Comparison of ENCODE assay signal across 8 mouse cellular contexts in the genomic region with DNA sequence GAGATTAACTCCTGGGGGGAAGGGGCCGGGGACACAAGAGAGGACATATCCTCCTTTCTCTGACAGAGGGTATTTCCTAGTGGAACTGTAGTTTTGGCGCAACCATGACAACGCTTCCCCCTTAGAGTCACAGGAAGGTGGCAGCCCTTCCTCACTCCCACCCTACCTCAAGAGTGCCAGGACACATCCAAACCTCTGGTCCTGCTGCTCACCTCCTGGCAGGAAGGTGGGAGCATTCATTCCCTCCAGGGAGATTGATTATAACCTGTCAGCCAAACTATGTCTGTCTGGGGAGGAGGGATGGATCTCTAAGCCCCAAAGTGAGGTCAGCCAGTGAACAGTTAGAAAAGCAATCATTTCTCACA. TPM values are rescaled to one million over a fixed set of nuclear protein-coding genes. Genes with fewer than 3 reads are reported as not detected.
DNase-seq lines count a peak whose midpoint lies in the region; ATAC-seq lines count a peak whose summit lies in the region.

No protein-coding gene starts in this region.

- DNase-seq in lung, postnatal 14 days, result no peak
- no peak for DNase-seq in forebrain, embryonic 14.5 days (ENCODE audit: low spot score)
- DNase-seq in urinary bladder, postnatal 36 days (ENCODE audit: low spot score in 2 of 2), result no peak
- no peak for DNase-seq in frontal cortex, adult 2 months (ENCODE audit: extremely low spot score in 1 of 2, low spot score in 1 of 2)
- DNase-seq in layer of hippocampus, postnatal 25 days (ENCODE audit: extremely low spot score in 1 of 2, low spot score in 1 of 2), result no peak

- 55% methylated on average over 3 of the region's 3 CpGs for WGBS in lung, embryonic 15.5 days
- 70% methylated on average over 3 of the region's 3 CpGs for WGBS in forebrain, embryonic 14.5 days
- 53% methylated on average over 3 of the region's 3 CpGs for WGBS in intestine, embryonic 16.5 days
- 57% methylated on average over 3 of the region's 3 CpGs for WGBS in lung, embryonic 16.5 days

- H3K4me3 ChIP-seq in lung, embryonic 15.5 days, result no peak overlapping the region
- 0 out of 2 replicates have a peak overlapping the region, but pooled peaks have one; percentile 52 for H3K4me3 ChIP-seq in forebrain, embryonic 14.5 days (ENCODE audit: low read depth, low read length)
- peak overlapping the region; percentile 54 for H3K4me3 ChIP-seq in intestine, embryonic 16.5 days (ENCODE audit: low read length)
- H3K4me3 ChIP-seq in lung, embryonic 16.5 days (ENCODE audit: low read length), result peak overlapping the region; percentile 68

- peaks cover 21% of the 10 kb centered on the region for H3K4me1 ChIP-seq in lung, embryonic 15.5 days
- H3K4me1 ChIP-seq in forebrain, embryonic 14.5 days (ENCODE audit: control insufficient read depth, insufficient read depth, low read length), result peaks cover 11% of the 10 kb centered on the region; the same call in 1 of the 2 replicates
- H3K4me1 ChIP-seq in intestine, embryonic 16.5 days (ENCODE audit: control insufficient read depth, insufficient read depth, low read length), result peaks cover 19% of the 10 kb centered on the region
- H3K4me1 ChIP-seq in lung, embryonic 16.5 days (replicated peaks; ENCODE audit: control insufficient read depth, insufficient read depth, low read length), result peaks cover 11% of the 10 kb centered on the region

- H3K9me3 ChIP-seq in lung, embryonic 15.5 days, result no peaks in the 10 kb centered on the region
- no peaks in the 10 kb centered on the region for H3K9me3 ChIP-seq in forebrain, embryonic 14.5 days (replicated peaks; ENCODE audit: control insufficient read depth, low read length)
- H3K9me3 ChIP-seq in intestine, embryonic 16.5 days (ENCODE audit: control insufficient read depth, low read length), result no peaks in the 10 kb centered on the region
- H3K9me3 ChIP-seq in lung, embryonic 16.5 days (ENCODE audit: control insufficient read depth, low read length), result no peaks in the 10 kb centered on the region

- no peaks in the 10 kb centered on the region for H3K36me3 ChIP-seq in lung, embryonic 15.5 days
- H3K36me3 ChIP-seq in forebrain, embryonic 14.5 days (ENCODE audit: control insufficient read depth, insufficient read depth, low read length), result no peaks in the 10 kb centered on the region
- H3K36me3 ChIP-seq in intestine, embryonic 16.5 days (ENCODE audit: control insufficient read depth, insufficient read depth, low read length), result no peaks in the 10 kb centered on the region
- no peaks in the 10 kb centered on the region for H3K36me3 ChIP-seq in lung, embryonic 16.5 days (ENCODE audit: control insufficient read depth, insufficient read depth, low read length)

- H3K27me3 ChIP-seq in lung, embryonic 15.5 days, result no peaks in the 10 kb centered on the region
- H3K27me3 ChIP-seq in forebrain, embryonic 14.5 days (replicated peaks; ENCODE audit: control insufficient read depth, insufficient read depth, low read length), result no peaks in the 10 kb centered on the region
- H3K27me3 ChIP-seq in intestine, embryonic 16.5 days (replicated peaks; ENCODE audit: control insufficient read depth, insufficient read depth, low read length), result no peaks in the 10 kb centered on the region
- H3K27me3 ChIP-seq in lung, embryonic 16.5 days (ENCODE audit: control insufficient read depth, insufficient read depth, low read depth, low read length), result no peaks in the 10 kb centered on the region

- H3K4me2 ChIP-seq in lung, embryonic 15.5 days, result peak overlapping the region; percentile 80
- peak overlapping the region; percentile 100; the same call in 1 of the 2 replicates for H3K4me2 ChIP-seq in forebrain, embryonic 14.5 days (ENCODE audit: low read length)
- peak overlapping the region; percentile 88 for H3K4me2 ChIP-seq in intestine, embryonic 16.5 days (ENCODE audit: low read depth, low read length)
- H3K4me2 ChIP-seq in lung, embryonic 16.5 days (ENCODE audit: low read depth, low read length), result peak overlapping the region; percentile 93

- ATAC-seq in lung, embryonic 15.5 days (ENCODE audit: borderline replicate concordance, extremely low read depth, low FRiP score, low TSS enrichment), result no peak
- no peak for ATAC-seq in forebrain, embryonic 14.5 days
- no peak for ATAC-seq in intestine, embryonic 16.5 days
- no peak for ATAC-seq in lung, embryonic 16.5 days (ENCODE audit: low read depth)

- no peak overlapping the region for H3K9ac ChIP-seq in lung, embryonic 15.5 days
- no peak overlapping the region for H3K9ac ChIP-seq in forebrain, embryonic 14.5 days (ENCODE audit: low read length)
- H3K9ac ChIP-seq in intestine, embryonic 16.5 days (ENCODE audit: low read depth, low read length), result peak overlapping the region; percentile 81
- H3K9ac ChIP-seq in lung, embryonic 16.5 days (ENCODE audit: low read length), result peak overlapping the region; percentile 72

- peak overlapping the region; percentile 97 for H3K27ac ChIP-seq in lung, embryonic 15.5 days
- H3K27ac ChIP-seq in forebrain, embryonic 14.5 days (ENCODE audit: low read depth, low read length), result 0 out of 2 replicates have a peak overlapping the region, but pooled peaks have one; percentile 89
- H3K27ac ChIP-seq in intestine, embryonic 16.5 days (ENCODE audit: low read length), result peak overlapping the region; percentile 100
- H3K27ac ChIP-seq in lung, embryonic 16.5 days (ENCODE audit: low read length), result peak overlapping the region; percentile 99

RNA-seq across cellular contexts. Expression of gene Bhlhe40, which starts 2.4 kb away (rescaled TPM):
- 13.7 and 15.2 TPM in 2 replicates for polyA plus RNA-seq in lung, embryonic 15.5 days (2015; fragmentation: Nextera tagmentation; extraction: Ambion mirVana)
- polyA plus RNA-seq in forebrain, embryonic 14.5 days (2014; fragmentation: Nextera tagmentation; extraction: Ambion mirVana), result 5.0 and 6.7 TPM in 2 replicates
- 60.7 and 77.0 TPM in 2 replicates for polyA plus RNA-seq in intestine, embryonic 16.5 days (2015; fragmentation: Nextera tagmentation; extraction: Ambion mirVana)
- polyA plus RNA-seq in lung, embryonic 16.5 days (2015; fragmentation: Nextera tagmentation; extraction: Ambion mirVana), result 14.8 and 16.2 TPM in 2 replicates
- 55.7 and 63.4 TPM in 2 replicates for polyA plus RNA-seq in frontal cortex, adult 2 months (2012; rRNA removed)
- total RNA-seq in layer of hippocampus, postnatal 25 days (2021), result 10 to 100 TPM; 82.5 to 98.5 TPM

Comparison
In these comparisons a context has a peak if more than half of its experiments do, and no peak if none do; other contexts are left out.
1. H3K9ac ChIP-seq: peak in intestine, embryonic 16.5 days (single experiment) and lung, embryonic 16.5 days (single experiment); none in lung, embryonic 15.5 days (single experiment) and forebrain, embryonic 14.5 days (single experiment).
2. Peak in every context shown above with its lines, with median percentiles within 50 percentile points of each other: H3K27ac ChIP-seq and H3K4me2 ChIP-seq.